Mouse (Mus musculus) kidney, embryonic 14.5 days (tissue): ENCODE measurements around the gene Arl3. TPM values are rescaled to one million over a fixed set of nuclear protein-coding genes. Genes with fewer than 3 reads are reported as not detected.

ENCODE experiments used
- ATAC-seq: fragments of 200-750 bp; cut with Nextera tagmentation; 2 replicates; pipeline ENCODE4 v1.8.0; 2017; ENCODE audit warnings: moderate number of reproducible peaks, mild to moderate bottlenecking, moderate TSS enrichment, moderate library complexity; ENCODE audit not compliant: low FRiP score, low TSS enrichment
- H3K27ac ChIP-seq: fragments of 300-500 bp; sonication (generic); 2 replicates; pipeline ENCODE4 v1.5.1; 2014; ENCODE audit warnings: low read depth, mild to moderate bottlenecking, low read length, moderate library complexity, mixed read lengths
- H3K27me3 ChIP-seq: fragments of 300-500 bp; sonication (generic); 2 replicates; pipeline ENCODE4 v1.6.1; 2014; ENCODE audit warnings: mild to moderate bottlenecking, low read length; ENCODE audit not compliant: control insufficient read depth, insufficient read depth
- H3K36me3 ChIP-seq: fragments of 300-500 bp; sonication (generic); 2 replicates; pipeline ENCODE4 v1.6.1; 2014; ENCODE audit warnings: low read length, mixed read lengths; ENCODE audit not compliant: control insufficient read depth, insufficient read depth
- H3K4me1 ChIP-seq: fragments of 300-500 bp; sonication (generic); 2 replicates; pipeline ENCODE4 v1.6.1; 2014; ENCODE audit warnings: low read length, mixed read lengths; ENCODE audit not compliant: control insufficient read depth, insufficient read depth
- H3K4me2 ChIP-seq: fragments of 300-500 bp; sonication (generic); replicated peaks from 2 replicates; pipeline ENCODE4 v1.6.1; 2014; ENCODE audit warnings: low read depth, mild to moderate bottlenecking, low read length
- H3K4me3 ChIP-seq: fragments of 300-500 bp; sonication (generic); 2 replicates; pipeline ENCODE4 v1.5.1; 2014; ENCODE audit warnings: mild to moderate bottlenecking, low read length
- H3K9ac ChIP-seq: fragments of 300-500 bp; sonication (generic); 2 replicates; pipeline ENCODE4 v1.6.1; 2014; ENCODE audit warnings: low read depth, mild to moderate bottlenecking, low read length, moderate library complexity
- H3K9me3 ChIP-seq: fragments of 300-500 bp; sonication (generic); 2 replicates; pipeline ENCODE4 v1.6.1; 2016; ENCODE audit warnings: low read length; ENCODE audit not compliant: control insufficient read depth
- WGBS: fragments of 180-500 bp; shearing (Covaris S2); extraction: QIAGEN DNeasy Blood & Tissue Kit; methylation state at CpG from one replicate; pipeline ENCODE4 v1.1.7; 2014; 5-methylcytosine and 5-hydroxymethylcytosine counted together
- polyA plus RNA-seq: library from polyadenylated mRNA; unstranded; fragments of >200 nt; fragmentation: Nextera tagmentation; extraction: Ambion mirVana; gene quantifications from 2 replicates; pipeline ENCODE4 v1.2.1, GENCODE M21; 2014

The Arl3 gene
- polyA plus RNA-seq, 1 experiment from 2014 or later, result 98.3 TPM

DNA sequence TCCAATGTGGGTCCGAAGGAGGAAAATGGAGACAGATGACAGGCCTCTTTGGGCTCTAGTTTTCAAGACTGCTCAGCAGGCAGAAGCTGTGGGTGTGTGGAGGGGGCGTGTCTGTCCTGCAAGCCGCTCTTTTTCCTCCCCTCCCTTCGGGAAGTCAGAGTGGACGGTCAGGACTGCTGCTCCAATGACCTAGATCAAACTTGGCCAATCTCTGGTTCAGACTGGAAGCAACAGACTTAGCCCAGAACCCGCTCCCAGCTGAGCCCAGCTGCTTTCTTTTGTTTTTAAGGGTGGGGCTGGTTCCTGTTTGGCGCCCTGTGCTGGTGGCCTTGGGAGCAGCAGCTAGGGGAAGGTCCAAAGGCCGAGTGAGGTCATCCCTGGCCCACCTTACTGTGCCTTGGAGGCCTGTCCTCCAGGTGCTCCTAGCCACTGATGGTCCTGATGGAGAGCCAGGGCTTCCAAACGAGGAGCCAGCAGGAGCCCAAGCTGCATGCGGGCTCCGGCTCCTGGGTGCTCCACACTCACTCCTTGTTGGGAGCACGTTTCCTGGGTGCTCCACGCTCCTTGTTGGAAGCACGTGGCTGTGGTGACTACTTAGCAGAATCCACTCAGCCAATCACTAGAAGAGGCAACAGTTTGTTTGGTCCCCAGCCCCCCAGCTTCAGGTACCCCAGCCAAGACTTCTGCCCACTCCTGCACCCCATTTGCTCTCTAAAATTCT, 48.2 kb downstream of the Arl3 start:
- peak overlapping the region; percentile 35; the same call in 1 of the 2 replicates for H3K9ac ChIP-seq
- 30% methylated on average over 14 of the region's 14 CpGs for WGBS

DNA sequence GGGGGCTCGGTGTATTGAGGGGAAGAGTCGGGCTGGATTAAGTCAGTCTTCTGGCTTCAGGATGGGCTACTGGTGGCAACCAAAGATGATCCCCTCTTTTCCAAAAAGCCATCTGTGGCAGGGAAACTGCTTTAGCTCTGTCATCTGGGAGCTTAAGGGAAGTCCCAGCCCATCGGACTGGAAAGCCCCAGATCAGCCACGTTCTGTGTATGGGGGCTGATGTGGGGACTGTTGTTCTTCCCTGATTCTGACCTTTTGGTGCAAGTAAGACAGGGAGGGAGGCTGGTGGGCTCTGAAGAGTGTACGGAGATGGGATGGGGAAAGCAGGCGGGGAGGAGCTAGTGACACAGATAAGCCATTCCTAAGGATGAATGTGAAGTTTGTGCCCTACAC, 48.9 kb downstream of the Arl3 start:
- peak overlapping the region; percentile 35; the same call in 1 of the 2 replicates for H3K9ac ChIP-seq
- 9% methylated on average over 6 of the region's 6 CpGs for WGBS
- H3K36me3 ChIP-seq, result no peaks in the 10 kb centered on the region
- H3K9me3 ChIP-seq, result no peaks in the 10 kb centered on the region
- peak overlapping the region; percentile 40 for H3K4me2 ChIP-seq
- no peak for ATAC-seq
- H3K27ac ChIP-seq, result peak overlapping the region; percentile 94
- peaks cover 51% of the 10 kb centered on the region for H3K4me1 ChIP-seq
- peak overlapping the region; percentile 11 for H3K4me3 ChIP-seq
- no peaks in the 10 kb centered on the region for H3K27me3 ChIP-seq

More for the DNA sequence above, 48.2 kb downstream of the Arl3 start:
- peak overlapping the region; percentile 40; the same call in 1 of the 2 replicates for H3K4me2 ChIP-seq
- H3K9me3 ChIP-seq, result no peaks in the 10 kb centered on the region
- no peaks in the 10 kb centered on the region for H3K36me3 ChIP-seq
- peaks cover 55% of the 10 kb centered on the region for H3K4me1 ChIP-seq
- peak overlapping the region; percentile 94 for H3K27ac ChIP-seq
- H3K4me3 ChIP-seq, result no peak overlapping the region; the same call in 1 of the 2 replicates
- H3K27me3 ChIP-seq, result no peaks in the 10 kb centered on the region
- peak; percentile 20 for ATAC-seq

DNA sequence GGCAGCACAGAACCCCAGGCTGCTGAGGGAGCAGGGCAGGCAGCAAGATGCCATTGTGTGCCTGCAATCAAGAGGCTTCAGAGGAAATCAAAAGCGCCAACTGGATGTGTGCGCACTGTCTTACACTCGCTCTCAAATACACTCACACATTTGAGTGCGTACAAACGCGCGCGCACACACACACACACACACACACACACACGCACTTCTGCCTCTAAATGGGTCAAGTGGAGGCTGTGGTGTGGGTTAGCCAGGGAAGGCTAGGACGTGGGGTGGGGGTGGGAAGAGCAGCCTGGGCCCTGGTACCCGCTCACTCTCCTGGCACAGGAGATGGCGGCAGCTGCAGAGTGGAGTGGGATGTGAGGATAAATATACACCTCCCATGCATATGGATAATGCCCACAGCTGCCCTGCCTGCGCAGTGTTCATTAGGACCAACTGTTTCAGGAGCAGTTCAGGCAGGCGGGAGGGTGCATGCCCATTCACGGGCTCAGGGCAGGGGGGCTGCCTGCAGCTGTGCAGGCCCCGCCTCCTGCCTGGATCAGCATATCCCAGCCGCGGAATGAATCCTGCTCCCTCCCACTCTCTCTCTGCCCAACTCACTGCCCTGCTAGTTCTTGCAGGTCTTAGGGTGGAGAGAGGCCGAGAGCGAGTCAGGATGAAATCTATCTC, 49.4 kb downstream of the Arl3 start:
- no peaks in the 10 kb centered on the region for H3K27me3 ChIP-seq
- 8% methylated on average over 20 of the region's 20 CpGs for WGBS
- peaks cover 51% of the 10 kb centered on the region for H3K4me1 ChIP-seq
- no peaks in the 10 kb centered on the region for H3K9me3 ChIP-seq
- ATAC-seq, result peak; percentile 80
- H3K4me3 ChIP-seq, result peak overlapping the region; percentile 11
- H3K36me3 ChIP-seq, result no peaks in the 10 kb centered on the region
- H3K4me2 ChIP-seq, result peak overlapping the region; percentile 40
- H3K9ac ChIP-seq, result peak overlapping the region; percentile 35; the same call in 1 of the 2 replicates
- H3K27ac ChIP-seq, result peak overlapping the region; percentile 94

DNA sequence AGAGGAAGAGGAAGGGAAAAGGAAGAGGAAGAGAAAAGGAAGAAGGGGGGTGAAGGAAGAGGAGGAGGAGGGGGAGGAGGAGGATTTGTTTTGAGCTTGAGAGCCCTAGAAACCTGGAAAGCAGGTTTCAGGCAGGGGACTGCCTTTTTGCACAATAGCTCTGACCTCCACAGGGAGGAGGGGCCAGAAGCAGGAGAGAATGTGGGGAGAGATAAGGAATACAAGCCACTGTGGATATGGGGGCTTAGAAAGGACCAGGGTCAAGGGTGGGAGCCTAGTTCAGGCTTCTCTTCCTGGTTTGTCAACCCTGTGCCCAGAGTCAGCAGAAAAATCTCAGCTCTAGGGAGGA, 49.9 kb downstream of the Arl3 start:
- Histone ChIP-seq H3K4me1 (peaks cover 51% of the 10 kb centered on the region), H3K27ac (peak overlapping the region; percentile 94), H3K27me3 (no peaks in the 10 kb centered on the region), H3K9me3 (no peaks in the 10 kb centered on the region), H3K9ac (peak overlapping the region; percentile 35; the same call in 1 of the 2 replicates), H3K4me2 (peak overlapping the region; percentile 40), H3K36me3 (no peaks in the 10 kb centered on the region), H3K4me3 (no peak overlapping the region)
- ATAC-seq, result no peak

DNA sequence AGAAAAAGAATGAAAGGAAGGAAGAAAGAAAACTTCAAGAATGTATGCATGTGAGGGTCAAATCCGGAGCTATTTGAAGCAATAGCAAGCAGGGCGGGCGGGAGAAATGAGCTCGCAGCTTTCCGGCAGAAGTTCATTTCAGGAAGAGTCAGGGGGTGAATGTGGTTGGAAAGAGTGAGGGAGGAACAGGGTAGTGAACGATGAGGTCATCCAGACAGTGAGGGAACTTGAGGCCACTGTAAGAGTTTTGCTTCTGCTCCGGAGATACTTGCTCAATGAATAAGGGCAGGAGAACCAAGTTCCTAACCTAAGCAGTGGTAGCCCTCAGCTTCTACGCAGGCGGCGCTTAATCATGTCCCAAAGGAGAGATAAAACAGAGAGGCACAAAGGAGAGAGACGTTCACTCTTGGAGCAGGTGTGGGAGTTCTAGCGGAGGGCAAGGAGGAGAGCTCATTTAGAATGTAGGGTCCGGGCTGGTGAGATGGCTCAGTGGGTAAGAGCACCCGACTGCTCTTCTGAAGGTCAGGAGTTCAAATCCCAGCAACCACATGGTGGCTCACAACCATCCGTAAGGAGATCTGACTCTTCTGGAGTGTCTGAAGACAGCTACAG, 50.5 kb downstream of the Arl3 start:
- Histone ChIP-seq H3K9me3 (no peaks in the 10 kb centered on the region), H3K9ac (no peak overlapping the region), H3K4me2 (no peak overlapping the region), H3K4me1 (peaks cover 53% of the 10 kb centered on the region), H3K27me3 (no peaks in the 10 kb centered on the region), H3K4me3 (no peak overlapping the region), H3K27ac (peak overlapping the region; percentile 45; the same call in 1 of the 2 replicates), H3K36me3 (no peaks in the 10 kb centered on the region)
- WGBS, result 21% methylated on average over 15 of the region's 15 CpGs
- ATAC-seq, result no peak

DNA sequence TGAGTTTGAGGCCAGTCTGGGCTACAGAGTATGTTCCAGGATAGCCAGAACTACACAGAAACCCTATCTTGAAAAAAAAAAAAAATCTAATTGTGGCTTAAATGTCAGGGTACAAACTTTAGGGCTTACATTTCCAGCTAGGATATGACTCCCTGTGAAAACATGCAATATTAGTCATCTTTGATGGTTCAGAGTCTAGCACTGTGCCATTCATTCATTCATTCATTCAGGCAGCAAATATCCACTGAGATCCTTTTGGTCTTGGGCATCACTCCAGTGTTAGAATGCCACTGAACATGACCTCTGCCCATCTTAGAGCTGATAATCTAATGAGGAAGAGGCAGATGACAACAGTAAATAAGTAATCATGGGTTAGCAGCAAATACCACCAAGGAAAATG, 51.3 kb downstream of the Arl3 start:
- H3K4me1 ChIP-seq, result peaks cover 59% of the 10 kb centered on the region
- H3K27ac ChIP-seq, result no peak overlapping the region
- no peaks in the 10 kb centered on the region for H3K9me3 ChIP-seq
- H3K36me3 ChIP-seq, result peaks cover 2% of the 10 kb centered on the region; the same call in 1 of the 2 replicates
- H3K27me3 ChIP-seq, result no peaks in the 10 kb centered on the region
- H3K9ac ChIP-seq, result no peak overlapping the region
- no peak overlapping the region for H3K4me2 ChIP-seq
- H3K4me3 ChIP-seq, result no peak overlapping the region
- ATAC-seq, result no peak

DNA sequence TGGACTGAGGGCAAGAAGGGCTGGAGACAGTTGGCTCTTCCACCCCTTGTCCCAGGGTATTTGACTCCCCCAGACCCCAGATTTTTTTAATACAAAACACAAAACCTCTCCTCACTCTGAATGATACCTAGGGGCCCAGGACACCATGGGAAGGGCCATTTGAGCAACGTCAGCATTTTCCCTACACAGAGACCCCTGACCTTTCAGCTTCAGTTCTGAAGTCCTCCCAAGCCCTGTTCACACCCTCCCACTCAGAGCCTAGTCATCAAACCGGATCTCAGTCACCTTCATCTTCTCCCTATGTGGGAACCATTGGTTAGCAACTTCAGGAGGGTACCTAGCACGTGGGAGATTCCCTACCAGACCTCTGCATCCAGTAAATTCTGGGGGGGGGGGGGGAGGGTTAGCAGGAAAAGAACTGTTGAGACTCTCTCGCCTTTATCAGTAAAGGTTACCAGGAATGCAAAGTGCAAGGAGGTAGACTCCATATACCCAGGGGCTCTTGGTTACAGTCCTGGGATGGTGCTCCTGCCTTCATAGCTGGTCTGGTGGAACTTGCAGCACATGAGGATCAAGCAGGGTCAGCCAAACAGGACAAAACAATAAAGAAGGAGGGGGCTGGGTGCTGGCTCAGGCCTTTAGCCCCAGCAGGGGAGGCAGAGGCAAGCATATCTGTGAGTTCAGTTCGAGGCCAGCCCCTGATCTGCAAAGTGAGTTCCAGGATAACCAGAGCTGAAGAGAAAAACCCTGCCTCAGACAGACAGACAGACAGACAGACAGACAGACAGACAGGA, 54.0 kb downstream of the Arl3 start:
- WGBS, result 8% methylated on average over 5 of the region's 5 CpGs
- Histone ChIP-seq H3K27ac (peak overlapping the region; percentile 80), H3K36me3 (peaks cover 27% of the 10 kb centered on the region), H3K9ac (0 out of 2 replicates have a peak overlapping the region, but pooled peaks have one; percentile 28), H3K27me3 (no peaks in the 10 kb centered on the region), H3K4me1 (peaks cover 46% of the 10 kb centered on the region), H3K9me3 (no peaks in the 10 kb centered on the region), H3K4me3 (no peak overlapping the region), H3K4me2 (peak overlapping the region; percentile 34)
- ATAC-seq, result peak; percentile 0; the same call in 1 of the 2 replicates

DNA sequence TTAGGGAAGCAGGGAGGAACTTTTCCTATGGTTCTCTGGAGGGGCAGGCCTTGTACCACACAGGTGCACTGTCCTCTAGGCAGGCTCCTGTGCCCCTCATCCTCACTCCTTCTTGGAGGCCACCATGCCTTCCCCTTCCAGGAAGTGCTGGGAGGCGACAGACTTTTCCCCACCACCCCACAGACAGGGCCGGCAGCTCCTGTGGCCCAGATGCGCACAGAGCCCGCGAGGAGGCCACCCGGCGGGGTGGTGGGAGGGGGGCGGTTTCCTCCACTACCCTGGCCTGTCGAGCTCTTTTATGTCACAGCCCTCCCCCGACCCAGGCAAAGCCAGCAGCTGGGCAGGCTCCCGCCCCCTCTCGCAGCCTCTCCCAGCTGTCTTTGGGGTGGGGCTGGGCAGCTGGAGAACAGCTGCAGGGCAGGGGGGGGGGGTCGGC, 54.6 kb downstream of the Arl3 start:
- Histone ChIP-seq H3K9ac (0 out of 2 replicates have a peak overlapping the region, but pooled peaks have one; percentile 28), H3K4me3 (no peak overlapping the region), H3K27me3 (no peaks in the 10 kb centered on the region), H3K9me3 (no peaks in the 10 kb centered on the region), H3K27ac (peak overlapping the region; percentile 80), H3K36me3 (peaks cover 33% of the 10 kb centered on the region), H3K4me1 (peaks cover 40% of the 10 kb centered on the region), H3K4me2 (peak overlapping the region; percentile 34)
- peak; percentile 78 for ATAC-seq
- 0% methylated on average over 12 of the region's 13 CpGs for WGBS
